Mouse (Mus musculus) liver, embryonic 13.5 days (tissue): ENCODE measurements around the gene Fbxo7. TPM values are rescaled to one million over a fixed set of nuclear protein-coding genes. Genes with fewer than 3 reads are reported as not detected.

ENCODE experiments used
- ATAC-seq: fragments of 200-750 bp; cut with Nextera tagmentation; 2 replicates; pipeline ENCODE4 v1.8.0; 2017; ENCODE audit warnings: low read depth, mild to moderate bottlenecking, moderate number of reproducible peaks, moderate library complexity
- DNase-seq: peaks from one replicate; pipeline ENCODE4 v3.0.0; 2022
- H3K27ac ChIP-seq: fragments of 300-500 bp; sonication (generic); 2 replicates; pipeline ENCODE4 v1.5.1; 2015; ENCODE audit warnings: moderate library complexity, mild to moderate bottlenecking, inconsistent platforms
- H3K27me3 ChIP-seq: fragments of 300-500 bp; sonication (generic); 2 replicates; pipeline ENCODE4 v1.6.1; 2015; ENCODE audit warnings: mild to moderate bottlenecking, inconsistent platforms
- H3K36me3 ChIP-seq: fragments of 300-500 bp; sonication (generic); 2 replicates; pipeline ENCODE4 v1.6.1; 2015; ENCODE audit warnings: mild to moderate bottlenecking, inconsistent platforms
- H3K4me1 ChIP-seq: fragments of 300-500 bp; sonication (generic); replicated peaks from 2 replicates; pipeline ENCODE4 v1.6.1; 2015; ENCODE audit warnings: inconsistent platforms
- H3K4me2 ChIP-seq: fragments of 300-500 bp; sonication (generic); 2 replicates; pipeline ENCODE4 v1.6.1; 2015; ENCODE audit warnings: inconsistent platforms, mild to moderate bottlenecking, moderate library complexity
- H3K4me3 ChIP-seq: fragments of 300-500 bp; sonication (generic); replicated peaks from 2 replicates; pipeline ENCODE4 v1.5.1; 2015; ENCODE audit warnings: mild to moderate bottlenecking, inconsistent platforms
- H3K9ac ChIP-seq: fragments of 300-500 bp; sonication (generic); 2 replicates; pipeline ENCODE4 v1.6.1; 2015; ENCODE audit warnings: mild to moderate bottlenecking, inconsistent platforms
- H3K9me3 ChIP-seq: fragments of 300-500 bp; sonication (generic); replicated peaks from 2 replicates; pipeline ENCODE4 v1.6.1; 2016; ENCODE audit warnings: inconsistent platforms
- WGBS: fragments of 180-500 bp; shearing (Covaris S2); methylation state at CpG from one replicate; pipeline ENCODE4 v1.1.7; 2015; ENCODE audit not compliant: insufficient replicate concordance; 5-methylcytosine and 5-hydroxymethylcytosine counted together
- polyA plus RNA-seq: library from polyadenylated mRNA; unstranded; fragments of >200 nt; fragmentation: Nextera tagmentation; extraction: Ambion mirVana; gene quantifications from 2 replicates; pipeline ENCODE4 v1.2.1, GENCODE M21; 2015

Gene Fbxo7
- polyA plus RNA-seq, 1 experiment from 2014 or later: 69.0 TPM

DNA sequence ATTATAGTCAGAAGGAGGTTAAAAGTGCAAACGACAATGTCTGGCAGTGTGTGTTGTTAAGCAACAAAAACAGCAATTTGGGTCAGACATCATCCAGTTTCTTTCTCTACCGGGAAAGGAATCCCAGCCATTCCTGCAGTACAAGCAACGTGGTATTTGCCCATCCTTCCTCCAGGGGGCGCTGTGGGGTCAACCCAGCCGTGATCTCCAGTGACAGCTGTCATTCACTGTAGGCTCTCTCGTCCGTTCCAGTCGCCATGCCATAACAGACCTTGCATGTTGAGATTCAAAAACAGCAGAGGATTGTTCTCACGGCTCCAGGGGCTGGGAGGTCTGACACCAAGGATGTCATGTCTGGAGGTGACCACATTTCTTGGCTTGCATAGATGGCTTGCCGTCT is 70.1 kb downstream of the Fbxo7 start:
- Histone ChIP-seq H3K4me3 (no peak overlapping the region), H3K27me3 (no peaks in the 10 kb centered on the region), H3K9me3 (no peaks in the 10 kb centered on the region), H3K36me3 (no peaks in the 10 kb centered on the region), H3K4me1 (0 out of 2 replicates have a peak, but pooled peaks cover 2% of the 10 kb centered on the region), H3K27ac (no peak overlapping the region), H3K9ac (no peak overlapping the region), H3K4me2 (no peak overlapping the region)
- DNase-seq (peak; percentile 30), ATAC-seq (no peak)
- WGBS: 35% methylated on average over 10 of the region's 10 CpGs

DNA sequence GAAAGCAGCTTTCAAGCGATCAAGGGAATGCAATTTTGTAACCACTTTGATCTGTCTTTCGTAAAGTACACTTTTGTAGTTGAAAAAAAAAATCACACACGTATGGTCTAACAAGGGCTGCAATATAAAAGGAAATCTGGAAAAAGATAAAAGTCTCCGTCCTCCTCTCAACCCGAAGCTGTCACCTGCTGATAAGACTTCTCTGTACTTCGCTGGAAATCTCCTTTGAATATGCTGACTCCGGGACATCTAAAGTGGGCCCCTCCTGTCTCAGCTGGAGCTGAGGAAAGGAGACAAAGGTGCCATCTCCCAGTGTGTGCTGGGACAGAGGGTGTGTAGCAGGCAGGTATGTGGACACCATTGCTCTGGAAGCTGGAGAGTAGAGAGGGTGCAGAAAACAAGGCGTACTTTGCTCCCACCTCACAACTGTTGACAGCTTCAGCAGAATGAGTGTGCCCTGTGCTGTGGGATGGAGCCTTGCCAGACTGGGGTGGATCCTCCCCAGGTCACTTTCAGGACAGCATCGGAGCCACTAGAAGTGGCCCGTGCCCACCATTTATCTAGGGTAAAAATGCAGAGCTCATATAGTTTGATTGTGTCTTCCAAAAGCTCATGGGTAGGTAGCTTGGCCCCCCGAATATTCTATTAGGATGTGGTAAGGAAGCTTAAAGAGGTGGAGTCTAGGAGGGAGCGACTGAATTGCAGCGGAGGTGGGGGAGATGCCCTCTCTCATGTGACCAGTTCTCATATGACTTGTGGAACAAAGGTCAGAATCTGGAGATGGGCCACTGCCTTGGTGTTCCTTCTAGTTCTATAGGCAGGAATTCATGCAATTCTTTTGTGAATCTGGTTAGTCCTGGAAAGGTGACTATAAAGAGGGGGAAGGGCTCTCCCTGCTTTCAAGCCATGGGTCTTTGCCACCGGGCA is 71.6 kb downstream of the Fbxo7 start:
- ATAC-seq: no peak
- H3K4me2 ChIP-seq: no peak overlapping the region
- 41% methylated on average over 14 of the region's 14 CpGs for WGBS
- no peak overlapping the region for H3K9ac ChIP-seq
- no peaks in the 10 kb centered on the region for H3K27me3 ChIP-seq
- no peaks in the 10 kb centered on the region for H3K9me3 ChIP-seq
- H3K27ac ChIP-seq: no peak overlapping the region
- H3K4me1 ChIP-seq: 0 out of 2 replicates have a peak, but pooled peaks cover 2% of the 10 kb centered on the region
- no peak overlapping the region for H3K4me3 ChIP-seq
- no peak for DNase-seq
- no peaks in the 10 kb centered on the region for H3K36me3 ChIP-seq

- Histone ChIP-seq H3K27ac (no peak overlapping the region), H3K9me3 (no peaks in the 10 kb centered on the region; the same call in 1 of the 2 replicates), H3K9ac (no peak overlapping the region), H3K4me2 (no peak overlapping the region), H3K4me1 (no peaks in the 10 kb centered on the region), H3K27me3 (no peaks in the 10 kb centered on the region), H3K36me3 (no peaks in the 10 kb centered on the region), H3K4me3 (no peak overlapping the region)
- DNase-seq: no peak
- ATAC-seq: no peak
- WGBS: 58% methylated on average over 6 of the region's 6 CpGs
Observed at GRCm38 (mm10) chr10:86098363-86098762, 76.6 kb downstream of the Fbxo7 start.

- Histone ChIP-seq H3K4me3 (no peak overlapping the region), H3K27ac (no peak overlapping the region), H3K9ac (no peak overlapping the region), H3K36me3 (no peaks in the 10 kb centered on the region), H3K4me1 (no peaks in the 10 kb centered on the region), H3K9me3 (no peaks in the 10 kb centered on the region; the same call in 1 of the 2 replicates), H3K4me2 (no peak overlapping the region), H3K27me3 (no peaks in the 10 kb centered on the region)
- DNase-seq (no peak), ATAC-seq (no peak)
- 64% methylated on average over 3 of the region's 3 CpGs for WGBS
Observed at GRCm38 (mm10) chr10:86100281-86100851, 78.6 kb downstream of the Fbxo7 start.

Other genes with a start within 250 kb of the Fbxo7 start
- 47.3 and 52.4 TPM in 2 replicates for gene Pwp1, start 192.5 kb upstream of the Fbxo7 start, polyA plus RNA-seq
- gene Prdm4, start 104.8 kb upstream of the Fbxo7 start, polyA plus RNA-seq: 5.4 and 6.3 TPM in 2 replicates
- gene Ascl4, start 94.3 kb upstream of the Fbxo7 start, polyA plus RNA-seq: not detected in 2 replicates
- gene Rtcb, start 64.1 kb upstream of the Fbxo7 start, polyA plus RNA-seq: 102 and 112 TPM in 2 replicates
- not detected in 2 replicates for gene Bpifc, start 10.1 kb upstream of the Fbxo7 start, polyA plus RNA-seq